Mouse (Mus musculus): ENCODE data around the gene Trim12a. TPM values are rescaled to one million over a fixed set of nuclear protein-coding genes. Genes with fewer than 3 reads are reported as not detected.

Trim12a gene
- 44.0 TPM for polyA plus RNA-seq (2014; fragmentation: Illumina TruSeq; extraction: RNeasy Lipid Tissue Mini Kit (QIAGEN cat#74804); ENCODE audit: low read depth, low replicate concordance)

DNA sequence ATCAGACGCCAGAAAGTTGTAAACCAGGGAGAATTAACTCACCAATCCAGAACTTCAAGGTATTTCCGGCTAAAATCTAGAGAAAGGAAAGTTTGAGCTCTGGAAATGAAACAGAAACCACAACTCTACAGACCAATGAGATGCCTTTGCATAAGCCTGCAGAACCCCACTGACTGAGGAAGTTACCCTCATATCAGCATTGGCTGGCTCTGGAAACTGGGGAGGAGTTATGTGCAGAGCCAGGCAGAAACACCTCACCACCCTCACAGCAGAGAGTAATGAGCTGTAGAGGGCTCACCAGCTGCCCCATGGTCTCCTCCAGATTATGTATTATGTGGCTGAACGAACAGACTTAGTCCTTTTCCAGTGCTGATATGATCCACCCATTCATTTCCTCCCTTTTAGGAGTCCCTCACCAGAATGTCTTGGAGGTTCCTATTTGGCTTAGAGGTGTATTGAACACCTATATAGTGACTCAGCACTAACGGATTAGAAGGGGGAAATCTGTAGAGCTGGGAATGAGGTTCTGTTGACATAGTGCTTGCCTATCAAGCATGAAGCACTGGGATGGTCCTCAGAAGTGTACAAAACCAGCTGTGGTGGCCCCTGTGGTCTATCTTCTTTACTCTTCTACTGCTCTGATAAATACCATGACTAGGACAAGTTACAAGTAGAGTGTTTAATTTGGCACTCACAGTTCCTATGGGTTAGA lies at the start of gene Trim12a:
TSS of gene Trim12a (minus strand) at position 98 of the 712 bp plus-strand sequence.

DNA sequence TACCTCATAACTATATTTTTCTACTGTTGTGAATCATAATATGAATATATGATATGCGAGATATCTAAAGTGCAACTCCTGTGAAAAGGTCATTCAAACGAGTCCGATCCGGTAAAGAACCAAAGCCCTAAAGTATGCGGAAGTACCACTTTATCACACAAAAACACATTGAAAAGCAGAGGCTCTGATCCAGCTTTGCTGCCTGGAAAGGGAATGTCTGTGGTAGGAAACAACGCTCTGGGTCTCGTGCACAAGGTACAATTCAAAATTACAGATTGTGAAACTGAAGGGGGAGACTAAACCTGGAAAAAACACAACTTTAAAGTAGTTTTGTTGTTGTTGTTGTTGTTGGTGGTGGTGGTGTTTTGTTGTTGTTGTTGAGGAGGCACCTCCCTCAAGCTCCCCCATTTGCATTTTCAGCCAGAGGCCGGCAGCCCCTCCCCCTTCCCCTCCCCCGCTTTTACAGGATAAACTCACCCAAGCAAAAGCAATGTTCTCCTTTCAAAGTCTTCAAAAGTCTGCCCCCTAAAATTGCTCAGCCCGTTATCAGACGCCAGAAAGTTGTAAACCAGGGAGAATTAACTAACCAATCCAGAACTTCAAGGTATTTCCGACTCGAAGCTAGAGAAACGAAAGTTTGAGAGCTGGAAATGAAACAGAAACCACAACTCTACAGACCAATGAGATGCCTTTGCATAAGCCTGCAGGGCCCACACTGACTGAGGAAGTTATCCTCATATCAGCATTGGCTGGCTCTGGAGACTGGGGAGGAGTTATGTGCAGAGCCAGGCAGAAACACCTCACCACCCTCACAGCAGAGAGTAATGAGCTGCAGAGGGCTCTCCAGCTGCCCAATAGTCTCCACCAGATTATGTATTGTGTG lies 37.7 kb upstream of the Trim12a start, which contains the start of gene Trim12c:
TSS of gene Trim12c (minus strand) at position 646 of the 883 bp plus-strand sequence.

DNA sequence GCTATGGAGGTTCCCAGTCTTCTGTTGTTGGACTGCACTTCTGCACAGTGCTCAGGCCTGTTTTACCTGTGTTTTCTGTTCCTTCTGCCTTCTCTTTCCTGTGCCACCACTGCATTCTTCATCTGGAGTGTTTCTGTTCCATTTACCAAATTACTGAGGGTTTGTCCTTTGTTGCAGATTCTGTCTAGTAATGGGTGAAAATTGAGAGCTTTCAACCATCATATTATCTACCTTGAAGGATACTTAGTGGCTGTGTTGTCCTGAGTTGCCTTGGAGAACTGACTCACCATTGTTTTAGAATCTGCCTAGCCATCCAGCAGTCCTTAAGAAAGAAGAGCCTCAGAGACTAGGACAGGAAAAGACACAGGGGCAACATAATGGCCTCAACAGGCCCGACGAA lies 13.9 kb upstream of the Trim12a start, which contains the start of gene Trim34b:
TSS of gene Trim34b (plus strand) at position 301 of the 400 bp plus-strand sequence.

DNA sequence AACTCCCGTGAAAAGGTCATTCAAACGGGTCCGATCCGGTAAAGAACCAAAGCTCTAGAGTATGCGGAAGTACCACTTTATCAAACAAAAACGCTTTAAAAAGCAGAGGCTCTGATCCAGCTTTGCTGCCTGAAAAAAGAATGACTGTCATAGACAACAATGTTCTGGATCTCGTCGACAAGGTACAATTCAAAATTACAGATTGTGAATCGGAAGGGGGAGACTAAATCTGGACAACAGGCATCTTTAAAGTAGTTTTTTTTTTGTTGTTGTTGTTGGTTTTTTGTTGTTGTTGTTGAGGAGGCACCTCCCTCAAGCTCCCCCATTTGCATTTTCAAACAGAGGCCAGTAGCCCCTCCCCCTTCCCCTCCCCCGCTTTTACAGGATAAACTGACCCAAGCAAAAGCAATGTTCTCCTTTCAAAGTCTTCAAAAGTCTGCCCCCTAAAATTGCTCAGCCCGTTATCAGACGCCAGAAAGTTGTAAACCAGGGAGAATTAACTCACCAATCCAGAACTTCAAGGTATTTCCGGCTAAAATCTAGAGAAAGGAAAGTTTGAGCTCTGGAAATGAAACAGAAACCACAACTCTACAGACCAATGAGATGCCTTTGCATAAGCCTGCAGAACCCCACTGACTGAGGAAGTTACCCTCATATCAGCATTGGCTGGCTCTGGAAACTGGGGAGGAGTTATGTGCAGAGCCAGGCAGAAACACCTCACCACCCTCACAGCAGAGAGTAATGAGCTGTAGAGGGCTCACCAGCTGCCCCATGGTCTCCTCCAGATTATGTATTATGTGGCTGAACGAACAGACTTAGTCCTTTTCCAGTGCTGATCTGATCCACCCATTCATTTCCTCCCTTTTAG lies 27.5 kb downstream of the Trim12a start, which contains the start of gene Trim5:
TSS of gene Trim5 (minus strand) at position 519 of the 868 bp plus-strand sequence.

Other genes starting within 250 kb of the Trim12a start
- gene Olfr644, start 243.6 kb downstream of the Trim12a start, polyA plus RNA-seq (2014; fragmentation: Illumina TruSeq; extraction: RNeasy Lipid Tissue Mini Kit (QIAGEN cat#74804); ENCODE audit: low read depth, low replicate concordance), result not detected
- not detected for gene Olfr645, start 230.0 kb downstream of the Trim12a start, polyA plus RNA-seq (2014; fragmentation: Illumina TruSeq; extraction: RNeasy Lipid Tissue Mini Kit (QIAGEN cat#74804); ENCODE audit: low read depth, low replicate concordance)
- gene Olfr646, start 210.6 kb downstream of the Trim12a start, polyA plus RNA-seq (2014; fragmentation: Illumina TruSeq; extraction: RNeasy Lipid Tissue Mini Kit (QIAGEN cat#74804); ENCODE audit: low read depth, low replicate concordance), result not detected
- gene Ubqln5, start 185.6 kb downstream of the Trim12a start, polyA plus RNA-seq (2014; fragmentation: Illumina TruSeq; extraction: RNeasy Lipid Tissue Mini Kit (QIAGEN cat#74804); ENCODE audit: low read depth, low replicate concordance), result not detected
- not detected for gene Olfr643, start 178.1 kb downstream of the Trim12a start, polyA plus RNA-seq (2014; fragmentation: Illumina TruSeq; extraction: RNeasy Lipid Tissue Mini Kit (QIAGEN cat#74804); ENCODE audit: low read depth, low replicate concordance)
- gene Ubqln3, start 172.2 kb downstream of the Trim12a start, polyA plus RNA-seq (2014; fragmentation: Illumina TruSeq; extraction: RNeasy Lipid Tissue Mini Kit (QIAGEN cat#74804); ENCODE audit: low read depth, low replicate concordance), result not detected
- not detected for gene Ubqlnl, start 164.9 kb downstream of the Trim12a start, polyA plus RNA-seq (2014; fragmentation: Illumina TruSeq; extraction: RNeasy Lipid Tissue Mini Kit (QIAGEN cat#74804); ENCODE audit: low read depth, low replicate concordance)
- not detected for gene Olfm5, start 150.6 kb downstream of the Trim12a start, polyA plus RNA-seq (2014; fragmentation: Illumina TruSeq; extraction: RNeasy Lipid Tissue Mini Kit (QIAGEN cat#74804); ENCODE audit: low read depth, low replicate concordance)
- not detected for gene Olfr648, start 132.1 kb downstream of the Trim12a start, polyA plus RNA-seq (2014; fragmentation: Illumina TruSeq; extraction: RNeasy Lipid Tissue Mini Kit (QIAGEN cat#74804); ENCODE audit: low read depth, low replicate concordance)
- not detected for gene Olfr649, start 119.5 kb downstream of the Trim12a start, polyA plus RNA-seq (2014; fragmentation: Illumina TruSeq; extraction: RNeasy Lipid Tissue Mini Kit (QIAGEN cat#74804); ENCODE audit: low read depth, low replicate concordance)
- gene Trim6, start 96.7 kb downstream of the Trim12a start, polyA plus RNA-seq (2014; fragmentation: Illumina TruSeq; extraction: RNeasy Lipid Tissue Mini Kit (QIAGEN cat#74804); ENCODE audit: low read depth, low replicate concordance), result 1.0 TPM
- 37.6 TPM for gene Trim34a, start 71.0 kb downstream of the Trim12a start, polyA plus RNA-seq (2014; fragmentation: Illumina TruSeq; extraction: RNeasy Lipid Tissue Mini Kit (QIAGEN cat#74804); ENCODE audit: low read depth, low replicate concordance)
- 11.2 TPM for gene Trim5, start 27.4 kb downstream of the Trim12a start, polyA plus RNA-seq (2014; fragmentation: Illumina TruSeq; extraction: RNeasy Lipid Tissue Mini Kit (QIAGEN cat#74804); ENCODE audit: low read depth, low replicate concordance)
- not detected for gene Trim34b, start 14.0 kb upstream of the Trim12a start, polyA plus RNA-seq (2014; fragmentation: Illumina TruSeq; extraction: RNeasy Lipid Tissue Mini Kit (QIAGEN cat#74804); ENCODE audit: low read depth, low replicate concordance)
- gene Trim12c, start 37.9 kb upstream of the Trim12a start, polyA plus RNA-seq (2014; fragmentation: Illumina TruSeq; extraction: RNeasy Lipid Tissue Mini Kit (QIAGEN cat#74804); ENCODE audit: low read depth, low replicate concordance), result 52.3 TPM
- gene Trim30b, start 54.4 kb upstream of the Trim12a start, polyA plus RNA-seq (2014; fragmentation: Illumina TruSeq; extraction: RNeasy Lipid Tissue Mini Kit (QIAGEN cat#74804); ENCODE audit: low read depth, low replicate concordance), result 0.58 TPM
- gene Trim30c, start 85.4 kb upstream of the Trim12a start, polyA plus RNA-seq (2014; fragmentation: Illumina TruSeq; extraction: RNeasy Lipid Tissue Mini Kit (QIAGEN cat#74804); ENCODE audit: low read depth, low replicate concordance), result not detected
- 72.7 TPM for gene Trim30a, start 149.7 kb upstream of the Trim12a start, polyA plus RNA-seq (2014; fragmentation: Illumina TruSeq; extraction: RNeasy Lipid Tissue Mini Kit (QIAGEN cat#74804); ENCODE audit: low read depth, low replicate concordance)
- gene Trim30d, start 192.4 kb upstream of the Trim12a start, polyA plus RNA-seq (2014; fragmentation: Illumina TruSeq; extraction: RNeasy Lipid Tissue Mini Kit (QIAGEN cat#74804); ENCODE audit: low read depth, low replicate concordance), result 77.6 TPM
- gene Olfr651, start 234.7 kb upstream of the Trim12a start, polyA plus RNA-seq (2014; fragmentation: Illumina TruSeq; extraction: RNeasy Lipid Tissue Mini Kit (QIAGEN cat#74804); ENCODE audit: low read depth, low replicate concordance), result not detected
- not detected for gene Olfr652, start 245.4 kb upstream of the Trim12a start, polyA plus RNA-seq (2014; fragmentation: Illumina TruSeq; extraction: RNeasy Lipid Tissue Mini Kit (QIAGEN cat#74804); ENCODE audit: low read depth, low replicate concordance)

Data from adrenal gland, adult 10 weeks (tissue).